Mouse (Mus musculus): ENCODE measurements around the gene Gm21887. TPM values are rescaled to one million over a fixed set of nuclear protein-coding genes. Genes with fewer than 3 reads are reported as not detected.
"Not testable (repeated sequence)": the region's sequence is repeated elsewhere in the genome, so short reads cannot be mapped to it uniquely, and the experiment has no call there.

Gene Gm21887
- total RNA-seq, 4 experiments from 2014 or later = 16.4 to 40.2 (median 21.6) TPM

DNA sequence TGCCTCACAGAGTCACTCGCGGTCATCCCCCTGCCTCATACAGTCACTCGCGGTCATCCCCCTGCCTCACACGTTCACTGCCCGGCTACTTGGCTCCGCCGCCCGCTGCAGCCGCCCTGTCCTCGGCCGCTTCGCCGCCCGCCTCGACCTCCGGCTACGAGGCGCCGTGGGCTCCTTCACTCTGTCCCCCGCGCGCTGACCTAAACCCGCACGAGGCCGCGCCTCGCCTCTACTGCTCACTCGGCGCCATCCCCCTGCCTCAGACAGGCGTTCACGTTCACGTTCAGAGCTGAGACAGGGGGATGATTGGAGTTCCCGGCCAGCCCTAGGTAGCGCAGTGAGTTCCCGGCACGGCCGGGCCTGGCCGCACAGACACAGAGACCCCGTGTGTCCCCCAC lies 12.0 kb upstream of the Gm21887 start:
- not testable (repeated sequence) for DNase-seq (ENCODE audit: low spot score in 2 of 2)

DNA sequence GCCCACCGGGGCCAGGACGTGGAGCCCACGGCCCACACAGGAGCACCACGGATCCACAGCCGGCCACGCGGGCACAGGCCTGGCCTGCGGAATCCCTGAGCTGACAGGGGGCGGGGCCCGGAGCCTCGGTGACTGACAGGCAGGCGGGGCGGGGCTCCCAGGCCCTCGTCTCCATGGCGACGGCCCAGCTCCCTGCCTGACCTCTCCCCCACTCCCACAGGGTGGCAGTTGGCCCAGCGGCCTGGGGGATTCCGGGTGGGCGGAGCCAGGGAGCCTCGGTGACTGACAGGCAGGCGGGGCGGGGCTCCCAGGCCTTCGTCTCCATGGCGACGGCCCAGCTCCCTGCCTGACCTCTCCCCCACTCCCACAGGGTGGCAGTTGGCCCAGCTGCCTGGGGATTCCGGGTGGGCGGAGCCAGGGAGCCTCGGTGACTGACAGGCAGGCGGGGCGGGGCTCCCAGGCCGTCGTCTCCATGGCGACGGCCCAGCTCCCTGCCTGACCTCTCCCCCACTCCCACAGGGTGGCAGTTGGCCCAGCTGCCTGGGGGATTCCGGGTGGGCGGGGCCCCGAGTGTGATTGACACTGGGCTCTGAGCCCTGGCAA lies 11.5 kb upstream of the Gm21887 start:
- peak; percentile 99 to 100 for DNase-seq (ENCODE audit: low spot score in 2 of 2)

GRCm38 (mm10) chrX:169998559-169999219 lies 10.8 kb upstream of the Gm21887 start:
- DNase-seq (ENCODE audit: low spot score in 2 of 2) = not testable (repeated sequence)

DNA sequence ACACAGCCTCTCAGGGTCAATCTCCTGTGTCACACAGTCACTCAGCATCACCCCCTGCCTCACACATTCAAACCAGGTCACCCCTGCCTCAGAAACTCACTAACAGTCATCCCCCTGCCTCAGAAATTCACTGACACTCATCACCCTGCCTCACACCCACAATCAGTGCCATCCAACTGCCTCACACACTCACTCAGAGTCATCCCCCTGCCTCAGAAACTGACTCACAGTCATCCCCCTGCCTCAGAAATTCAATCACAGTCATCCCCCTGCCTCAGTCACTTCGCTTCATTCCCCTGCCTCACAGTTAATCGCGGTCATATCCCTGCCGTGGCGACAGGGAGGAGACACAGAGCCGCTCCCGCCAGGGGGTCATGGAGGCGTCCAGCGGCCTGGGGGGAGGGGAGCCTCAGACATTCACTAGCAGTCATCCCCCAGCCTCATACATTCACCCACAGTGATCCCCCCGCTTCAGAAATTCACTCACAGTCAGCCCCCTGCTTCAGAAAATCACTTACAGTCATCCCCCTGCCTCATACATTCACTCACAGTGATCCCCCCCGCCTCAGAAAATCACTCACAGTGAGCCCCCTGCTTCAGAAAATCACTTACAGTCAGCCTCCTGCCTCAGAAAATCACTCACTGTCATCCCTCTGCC lies 10.1 kb upstream of the Gm21887 start:
- DNase-seq (ENCODE audit: low spot score in 2 of 2) = not testable (repeated sequence)

DNA sequence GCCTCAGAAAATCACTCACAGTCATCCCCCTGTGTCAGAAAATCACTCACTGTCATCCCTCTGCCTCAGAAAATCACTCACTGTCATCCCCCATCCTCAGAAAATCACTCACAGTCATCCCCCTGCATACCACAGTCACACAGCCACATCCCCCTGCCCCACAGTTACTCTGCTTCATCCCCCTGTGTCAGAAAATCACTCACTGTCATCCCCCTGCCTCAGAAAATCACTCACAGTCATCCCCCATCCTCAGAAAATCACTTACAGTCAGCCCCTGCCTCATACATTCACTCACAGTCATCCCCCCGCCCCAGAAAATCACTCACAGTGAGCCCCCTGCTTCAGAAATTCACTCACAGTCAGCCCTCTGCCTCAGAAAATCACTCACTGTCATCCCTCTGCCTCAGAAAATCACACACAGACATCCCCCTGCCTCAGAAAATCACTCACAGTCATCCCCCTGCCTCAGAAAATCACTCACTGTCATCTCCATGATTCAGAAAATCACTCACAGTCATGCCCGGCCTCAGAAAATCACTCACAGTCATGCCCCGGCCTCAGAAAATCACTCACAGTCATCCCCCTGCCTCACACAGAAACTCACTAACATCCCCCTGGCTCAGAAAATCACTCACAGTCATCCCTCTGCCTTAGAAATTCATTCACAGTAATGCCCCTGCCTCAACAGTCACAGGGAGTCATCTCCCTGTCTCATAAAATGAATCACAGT lies 9.4 kb upstream of the Gm21887 start:
- not testable (repeated sequence) for DNase-seq (ENCODE audit: low spot score in 2 of 2)

DNA sequence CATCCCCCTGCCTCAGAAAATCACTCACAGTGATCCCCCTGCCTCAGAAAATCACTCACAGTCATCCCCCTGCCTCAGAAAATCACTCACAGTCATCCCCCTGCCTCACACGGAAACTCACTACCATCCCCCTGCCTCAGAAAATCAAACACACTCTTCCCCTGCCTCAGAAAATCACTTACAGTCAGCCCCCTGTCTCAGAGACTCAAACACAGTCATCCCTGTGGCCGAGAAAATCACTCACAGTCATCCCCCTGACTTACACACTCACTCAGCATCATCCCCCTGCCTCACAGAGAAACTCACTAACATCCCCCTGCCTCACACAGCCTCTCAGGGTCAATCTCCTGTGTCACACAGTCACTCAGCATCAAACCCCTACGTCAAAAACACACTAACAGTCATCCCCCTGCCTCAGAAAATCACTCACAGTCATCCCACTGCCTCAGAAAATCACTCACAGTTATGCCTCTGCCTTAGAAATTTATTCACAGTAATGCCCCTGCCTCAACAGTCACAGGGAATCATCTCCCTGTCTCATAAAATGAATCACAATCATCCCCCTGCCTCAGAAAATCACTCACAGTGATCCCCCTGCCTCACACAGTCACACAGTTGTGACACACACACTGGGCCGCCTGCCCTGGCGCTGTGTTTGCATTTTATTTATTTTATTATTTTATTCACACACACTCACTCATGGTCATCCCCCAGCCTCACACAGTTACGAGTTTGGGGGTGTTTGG lies 8.6 kb upstream of the Gm21887 start:
- not testable (repeated sequence) for DNase-seq (ENCODE audit: low spot score in 2 of 2)

- not testable (repeated sequence) for DNase-seq (ENCODE audit: low spot score in 2 of 2)
Measured at GRCm38 (mm10) chrX:170001388-170001695, 8.1 kb upstream of the Gm21887 start.

- not testable (repeated sequence) for DNase-seq (ENCODE audit: low spot score in 2 of 2)
Measured at GRCm38 (mm10) chrX:170002510-170003197, 6.8 kb upstream of the Gm21887 start.

GRCm38 (mm10) chrX:170003536-170003935 lies 5.9 kb upstream of the Gm21887 start:
- not testable (repeated sequence) for DNase-seq (ENCODE audit: low spot score in 2 of 2)

- not testable (repeated sequence) for DNase-seq (ENCODE audit: low spot score in 2 of 2)
Measured at GRCm38 (mm10) chrX:170004236-170004635, 5.2 kb upstream of the Gm21887 start.

- not testable (repeated sequence) for DNase-seq (ENCODE audit: low spot score in 2 of 2)
Measured at GRCm38 (mm10) chrX:170004793-170005192, 4.7 kb upstream of the Gm21887 start.

DNA sequence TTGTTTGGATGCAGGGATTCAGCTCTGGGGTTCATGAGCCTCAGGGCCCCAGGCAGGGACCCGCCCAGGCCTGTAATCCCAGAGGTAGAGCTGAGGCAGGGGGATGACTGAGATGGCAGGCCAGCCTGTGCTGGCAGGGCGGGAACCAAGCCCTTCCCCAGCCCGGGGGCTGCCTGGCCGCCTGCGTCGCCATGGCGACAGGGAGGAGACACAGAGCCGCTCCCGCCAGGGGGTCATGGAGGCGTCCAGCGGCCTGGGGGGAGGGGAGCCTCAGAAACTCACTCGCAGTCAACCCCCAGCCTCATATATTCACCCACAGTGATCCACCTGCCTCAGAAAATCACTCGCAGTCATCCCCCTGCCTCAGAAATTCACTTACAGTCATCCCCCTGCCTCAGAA lies 4.3 kb upstream of the Gm21887 start:
- DNase-seq (ENCODE audit: low spot score in 2 of 2) = peak in 1 of 2 experiments; percentile 38

GRCm38 (mm10) chrX:170005695-170006297 lies 3.7 kb upstream of the Gm21887 start:
- DNase-seq (ENCODE audit: low spot score in 2 of 2) = not testable (repeated sequence)

- not testable (repeated sequence) for DNase-seq (ENCODE audit: low spot score in 2 of 2)
Measured at GRCm38 (mm10) chrX:170006694-170007247, 2.7 kb upstream of the Gm21887 start.

GRCm38 (mm10) chrX:170007375-170008178 lies 1.9 kb upstream of the Gm21887 start:
- DNase-seq (ENCODE audit: low spot score in 2 of 2) = not testable (repeated sequence)

DNA sequence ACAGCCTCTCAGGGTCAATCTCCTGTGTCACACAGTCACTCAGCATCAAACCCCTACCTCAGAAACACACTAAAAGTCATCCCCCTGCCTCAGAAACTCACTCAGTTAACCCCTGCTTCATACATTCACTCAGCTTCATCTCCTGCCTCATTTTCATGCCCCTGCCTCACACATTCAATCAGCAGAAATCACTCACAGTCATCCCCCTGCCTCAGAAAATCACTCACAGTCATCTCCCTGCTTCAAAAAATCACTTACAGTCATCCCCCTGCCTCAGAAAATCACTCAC lies 1.3 kb upstream of the Gm21887 start:
- not testable (repeated sequence) for DNase-seq (ENCODE audit: low spot score in 2 of 2)

DNA sequence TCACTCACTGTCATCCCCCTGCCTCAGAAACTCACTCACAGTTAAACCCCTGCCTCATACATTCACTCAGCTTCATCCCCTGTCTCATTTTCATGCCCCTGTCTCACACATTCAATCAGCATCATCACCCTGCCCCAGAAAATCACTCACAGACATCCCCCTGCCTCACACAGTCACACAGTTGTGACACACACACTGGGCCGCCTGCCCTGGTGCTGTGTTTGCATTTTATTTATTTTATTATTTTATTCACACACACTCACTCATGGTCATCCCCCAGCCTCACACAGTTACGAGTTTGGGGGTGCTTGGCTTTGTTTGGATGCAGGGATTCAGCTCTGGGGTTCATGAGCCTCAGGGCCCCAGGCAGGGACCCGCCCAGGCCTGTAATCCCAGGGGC lies 875 bp upstream of the Gm21887 start:
- peak in 1 of 2 experiments; percentile 66 for DNase-seq (ENCODE audit: low spot score in 2 of 2)

DNA sequence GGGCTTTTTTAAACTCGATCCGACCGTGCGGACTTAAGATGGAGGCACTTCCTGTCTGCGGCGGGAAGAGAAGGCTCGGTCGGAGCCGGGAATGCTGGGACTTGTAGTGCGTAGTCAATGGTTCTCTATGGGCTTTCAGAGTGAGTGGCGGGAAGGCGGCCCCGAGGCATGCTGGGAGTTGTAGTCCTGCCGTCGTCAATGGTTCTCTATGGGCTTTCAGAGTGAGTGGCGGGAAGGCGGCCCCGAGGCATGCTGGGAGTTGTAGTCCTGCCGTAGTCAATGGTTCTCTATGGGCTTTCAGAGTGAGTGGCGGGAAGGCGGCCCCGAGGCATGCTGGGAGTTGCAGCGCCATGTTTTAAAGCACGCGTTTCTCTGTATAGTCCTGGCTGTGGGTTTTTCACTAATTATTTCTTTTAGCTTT lies 352 bp downstream of the Gm21887 start:
- DNase-seq (ENCODE audit: low spot score in 2 of 2) = peak; percentile 100
